Mouse (Mus musculus): ENCODE measurements around the gene Iqcj. TPM values are rescaled to one million over a fixed set of nuclear protein-coding genes. Genes with fewer than 3 reads are reported as not detected.

Gene Iqcj
- polyA plus RNA-seq, 1 experiment from 2014 or later = 0.75 TPM

DNA sequence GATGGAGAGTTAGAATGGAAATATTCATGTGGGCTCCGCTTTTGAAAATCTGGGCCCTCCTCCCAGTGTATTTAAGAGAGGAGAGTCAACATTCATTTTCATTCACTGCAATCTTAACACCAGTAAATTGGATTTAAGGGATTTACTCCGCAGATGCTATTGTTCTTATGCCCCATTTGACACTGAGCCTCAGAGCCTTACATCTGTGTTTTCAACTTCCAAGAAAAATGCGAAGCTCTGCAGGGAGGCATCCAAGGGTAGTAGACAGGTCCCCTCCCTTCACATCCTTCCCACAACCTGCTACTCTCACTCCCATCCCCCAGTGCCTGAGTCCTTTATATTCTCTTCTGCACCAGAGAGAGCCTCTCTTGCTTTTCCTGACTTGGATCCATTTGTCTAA is 68.1 kb downstream of the Iqcj start:
- Histone ChIP-seq H3K9me3 (no peaks in the 10 kb centered on the region), H3K4me1 (replicated peaks) (peaks cover 14% of the 10 kb centered on the region), H3K36me3 (no peaks in the 10 kb centered on the region), H3K9ac (no peak overlapping the region), H3K27ac (replicated peaks) (peak overlapping the region; percentile 50), H3K4me2 (peak overlapping the region; percentile 16; the same call in 1 of the 2 replicates), H3K4me3 (no peak overlapping the region), H3K27me3 (no peaks in the 10 kb centered on the region)
- ATAC-seq (ENCODE audit: low FRiP score, low read depth) = peak; percentile 46; the same call in 1 of the 2 replicates
- 26% methylated on average over 3 of the region's 3 CpGs for WGBS

DNA sequence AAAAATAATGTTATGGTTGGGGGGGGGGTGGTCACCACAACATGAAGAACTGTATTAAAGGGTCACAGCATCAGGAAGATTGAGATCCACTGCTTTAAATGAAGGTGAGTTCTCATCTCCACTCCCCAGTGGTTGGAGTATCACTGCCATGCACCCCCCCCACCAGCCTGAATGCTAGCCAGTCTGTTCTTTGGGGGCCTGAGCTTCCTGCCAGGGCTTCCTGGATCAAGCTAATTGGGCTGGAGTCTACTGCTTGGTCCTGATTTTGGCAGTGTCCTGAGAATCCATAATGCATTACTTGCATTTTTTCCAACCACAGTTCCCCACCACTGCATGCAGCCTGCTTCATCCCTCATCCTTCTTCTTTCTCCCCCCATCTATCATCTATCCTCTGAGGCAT is 68.7 kb downstream of the Iqcj start:
- H3K9me3 ChIP-seq = no peaks in the 10 kb centered on the region
- H3K4me3 ChIP-seq = no peak overlapping the region
- no peak overlapping the region for H3K9ac ChIP-seq
- H3K4me1 ChIP-seq (replicated peaks) = peaks cover 14% of the 10 kb centered on the region
- H3K36me3 ChIP-seq = no peaks in the 10 kb centered on the region
- no peak overlapping the region for H3K4me2 ChIP-seq
- no peak overlapping the region; the same call in 1 of the 2 replicates for H3K27ac ChIP-seq (replicated peaks)
- no peak for ATAC-seq (ENCODE audit: low FRiP score, low read depth)
- H3K27me3 ChIP-seq = no peaks in the 10 kb centered on the region

DNA sequence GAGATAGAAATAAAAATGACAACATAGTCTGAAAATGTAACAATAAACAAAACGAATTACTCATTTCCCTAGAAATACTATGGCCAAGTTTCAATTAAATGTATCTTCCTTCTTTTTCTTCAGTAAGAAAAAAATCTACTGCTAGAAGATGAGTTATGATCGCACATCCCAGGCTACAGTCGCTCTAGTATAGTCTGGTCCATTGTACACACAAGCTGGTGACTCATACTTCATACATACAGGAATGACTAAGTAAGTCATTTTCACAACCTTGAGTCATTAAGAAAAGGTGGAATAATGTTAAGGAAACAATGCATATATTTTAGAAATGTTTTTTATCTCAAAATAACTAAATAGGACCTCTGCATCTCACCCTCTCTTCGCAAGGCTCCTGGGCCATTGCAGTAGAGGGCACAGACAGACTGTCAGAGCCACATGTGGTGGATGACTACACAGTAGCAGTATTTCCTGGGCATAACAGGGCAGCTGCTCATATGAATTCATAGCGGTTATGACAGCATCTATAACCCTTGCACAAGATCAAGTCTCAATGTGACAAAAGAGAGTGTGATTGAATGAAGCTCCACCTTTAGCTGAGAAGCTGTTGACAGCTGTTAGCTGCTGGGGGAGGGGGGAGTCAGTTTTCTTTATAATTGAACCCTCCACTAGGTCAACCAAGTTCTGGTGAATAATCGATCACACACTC is 70.1 kb downstream of the Iqcj start:
- H3K9me3 ChIP-seq = no peaks in the 10 kb centered on the region
- WGBS = 89% methylated on average over 6 of the region's 6 CpGs
- no peak overlapping the region for H3K4me3 ChIP-seq
- no peaks in the 10 kb centered on the region for H3K36me3 ChIP-seq
- no peaks in the 10 kb centered on the region for H3K27me3 ChIP-seq
- H3K4me2 ChIP-seq = no peak overlapping the region
- no peak for ATAC-seq (ENCODE audit: low FRiP score, low read depth)
- H3K9ac ChIP-seq = no peak overlapping the region
- no peak overlapping the region for H3K27ac ChIP-seq (replicated peaks)
- peaks cover 14% of the 10 kb centered on the region for H3K4me1 ChIP-seq (replicated peaks)

DNA sequence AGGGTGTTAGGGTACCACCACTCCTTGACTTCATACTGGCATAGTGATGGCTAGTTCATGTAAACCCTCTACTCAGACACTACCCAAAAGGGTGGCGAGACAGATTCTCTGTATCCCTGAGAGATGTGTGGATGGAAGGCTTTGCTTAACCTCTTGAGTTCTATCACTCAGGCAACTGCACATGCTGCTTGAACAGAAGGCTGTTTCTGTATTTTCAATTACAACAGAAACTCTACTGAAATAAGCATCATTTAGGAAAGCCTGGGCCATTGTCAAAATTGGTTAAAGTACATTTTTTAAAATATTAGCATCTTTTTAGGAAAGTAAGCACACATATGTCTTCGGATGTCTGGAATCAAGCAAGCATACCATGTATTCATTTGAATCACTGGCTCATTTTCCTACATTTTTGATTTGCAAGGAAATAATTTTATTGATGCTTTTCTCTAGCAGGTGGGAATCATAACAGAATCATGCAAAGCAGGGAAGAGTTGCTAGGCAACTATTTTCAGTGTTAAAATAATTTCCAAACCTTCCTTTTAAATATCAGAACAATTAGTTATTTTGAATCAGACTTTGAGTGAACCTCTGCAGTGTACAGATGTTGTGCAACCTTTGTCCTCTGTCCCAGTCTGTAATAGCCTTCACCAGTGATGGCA is 82.4 kb downstream of the Iqcj start:
- no peaks in the 10 kb centered on the region for H3K36me3 ChIP-seq
- WGBS = 88% methylated on average over 2 of the region's 2 CpGs
- no peak overlapping the region for H3K4me2 ChIP-seq
- no peaks in the 10 kb centered on the region for H3K4me1 ChIP-seq (replicated peaks)
- H3K4me3 ChIP-seq = no peak overlapping the region
- no peaks in the 10 kb centered on the region for H3K27me3 ChIP-seq
- no peak for ATAC-seq (ENCODE audit: low FRiP score, low read depth)
- no peak overlapping the region for H3K9ac ChIP-seq
- H3K9me3 ChIP-seq = no peaks in the 10 kb centered on the region
- no peak overlapping the region for H3K27ac ChIP-seq (replicated peaks)

DNA sequence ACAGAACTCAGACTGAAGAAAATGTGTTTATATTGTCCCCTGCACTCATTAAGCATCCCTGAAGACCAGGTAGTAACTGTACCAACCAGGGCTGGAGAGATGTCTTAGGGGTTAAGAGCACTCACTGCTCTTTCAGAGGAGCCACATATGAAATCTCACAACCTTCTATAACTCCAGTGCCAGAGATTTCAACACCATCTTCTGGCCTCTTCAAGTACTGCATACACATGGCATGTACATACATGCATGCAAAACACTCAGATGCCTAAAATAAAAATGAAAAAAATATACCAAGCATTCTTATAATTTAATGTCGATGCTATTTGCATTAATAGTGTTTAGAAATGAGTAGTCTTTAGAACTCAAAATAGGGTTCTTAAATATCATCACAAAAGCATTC is 88.0 kb downstream of the Iqcj start:
- no peak for ATAC-seq (ENCODE audit: low FRiP score, low read depth)
- H3K27me3 ChIP-seq = no peaks in the 10 kb centered on the region
- peaks cover 4% of the 10 kb centered on the region; the same call in 1 of the 2 replicates for H3K4me1 ChIP-seq (replicated peaks)
- no peak overlapping the region for H3K4me3 ChIP-seq
- no peak overlapping the region for H3K27ac ChIP-seq (replicated peaks)
- 76% methylated on average over 1 of the region's 1 CpGs for WGBS
- H3K9me3 ChIP-seq = no peaks in the 10 kb centered on the region
- H3K9ac ChIP-seq = no peak overlapping the region
- no peak overlapping the region for H3K4me2 ChIP-seq
- no peaks in the 10 kb centered on the region for H3K36me3 ChIP-seq

DNA sequence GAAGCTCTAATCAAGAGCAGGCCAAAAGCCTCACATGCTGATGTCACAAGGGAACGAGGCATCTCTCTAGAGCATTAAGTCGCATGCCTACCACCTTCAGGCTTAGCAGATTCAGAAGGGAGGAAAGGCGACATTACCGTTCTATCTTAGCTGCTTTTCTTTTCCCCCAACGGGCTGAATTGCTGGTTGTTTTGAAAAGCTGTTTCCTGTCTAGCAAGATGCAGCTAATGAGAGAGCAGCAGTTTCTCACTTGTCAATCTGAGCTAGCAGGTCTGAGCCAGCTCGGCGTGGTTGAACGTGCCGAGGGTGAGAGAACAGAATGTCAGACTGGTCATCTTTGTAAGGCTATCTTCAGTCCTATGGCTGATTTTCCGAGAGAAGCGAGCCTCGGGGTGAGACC is 91.3 kb downstream of the Iqcj start:
- H3K4me1 ChIP-seq (replicated peaks) = peaks cover 4% of the 10 kb centered on the region; the same call in 1 of the 2 replicates
- no peak for ATAC-seq (ENCODE audit: low FRiP score, low read depth)
- H3K27ac ChIP-seq (replicated peaks) = 0 out of 2 replicates have a peak overlapping the region, but pooled peaks have one; percentile 30
- H3K9me3 ChIP-seq = no peaks in the 10 kb centered on the region
- no peak overlapping the region for H3K9ac ChIP-seq
- H3K27me3 ChIP-seq = no peaks in the 10 kb centered on the region
- H3K36me3 ChIP-seq = no peaks in the 10 kb centered on the region
- H3K4me2 ChIP-seq = no peak overlapping the region
- no peak overlapping the region for H3K4me3 ChIP-seq
- 56% methylated on average over 12 of the region's 12 CpGs for WGBS

DNA sequence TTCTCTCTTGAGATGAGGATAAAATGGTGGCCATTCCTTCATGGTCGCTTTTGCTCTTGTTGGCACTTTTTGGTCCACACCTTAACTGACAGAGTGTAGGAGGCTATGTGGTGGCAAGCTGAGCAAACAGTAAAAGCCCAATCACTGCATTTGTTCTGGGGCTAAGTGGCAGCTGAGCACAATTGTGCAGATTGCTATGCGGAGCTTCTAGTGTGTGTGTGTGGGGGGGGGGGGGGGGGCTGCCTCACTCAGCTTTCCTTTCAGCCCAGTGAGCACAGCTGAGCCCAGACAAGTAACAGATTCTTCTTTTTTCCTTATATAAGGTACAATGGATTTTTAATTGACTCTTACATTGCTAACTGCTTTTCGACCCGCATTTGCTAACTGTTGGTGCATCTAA is 110.4 kb downstream of the Iqcj start:
- H3K4me1 ChIP-seq (replicated peaks) = no peaks in the 10 kb centered on the region
- ATAC-seq (ENCODE audit: low FRiP score, low read depth) = no peak
- no peak overlapping the region for H3K4me3 ChIP-seq
- H3K9ac ChIP-seq = no peak overlapping the region
- H3K4me2 ChIP-seq = no peak overlapping the region
- H3K9me3 ChIP-seq = no peaks in the 10 kb centered on the region
- 64% methylated on average over 4 of the region's 4 CpGs for WGBS
- H3K27ac ChIP-seq (replicated peaks) = no peak overlapping the region
- no peaks in the 10 kb centered on the region for H3K36me3 ChIP-seq
- no peaks in the 10 kb centered on the region for H3K27me3 ChIP-seq

DNA sequence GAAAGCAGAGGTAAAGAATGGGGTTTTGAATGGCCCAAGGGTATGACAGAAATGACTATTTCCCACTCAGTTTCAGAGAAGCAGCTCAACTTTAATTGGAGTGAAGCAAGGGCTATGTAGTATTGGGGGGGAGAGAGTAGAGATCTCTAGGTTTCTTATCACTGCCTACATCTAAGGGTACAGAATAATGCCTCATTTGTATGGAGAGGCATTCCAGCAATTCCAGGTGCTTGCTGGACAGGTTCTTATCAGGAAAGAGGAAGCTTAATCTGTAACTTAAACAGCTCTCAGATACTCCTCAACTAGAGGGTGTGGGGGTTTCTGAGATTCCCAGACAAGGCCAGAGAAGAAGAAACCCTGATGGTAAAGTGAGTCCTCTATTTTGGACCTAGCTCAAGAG is 120.3 kb downstream of the Iqcj start:
- Histone ChIP-seq H3K27me3 (no peaks in the 10 kb centered on the region), H3K9me3 (no peaks in the 10 kb centered on the region), H3K36me3 (no peaks in the 10 kb centered on the region), H3K4me2 (no peak overlapping the region), H3K27ac (replicated peaks) (no peak overlapping the region), H3K4me1 (replicated peaks) (0 out of 2 replicates have a peak, but pooled peaks cover 7% of the 10 kb centered on the region), H3K4me3 (no peak overlapping the region), H3K9ac (no peak overlapping the region)
- no peak for ATAC-seq (ENCODE audit: low FRiP score, low read depth)

DNA sequence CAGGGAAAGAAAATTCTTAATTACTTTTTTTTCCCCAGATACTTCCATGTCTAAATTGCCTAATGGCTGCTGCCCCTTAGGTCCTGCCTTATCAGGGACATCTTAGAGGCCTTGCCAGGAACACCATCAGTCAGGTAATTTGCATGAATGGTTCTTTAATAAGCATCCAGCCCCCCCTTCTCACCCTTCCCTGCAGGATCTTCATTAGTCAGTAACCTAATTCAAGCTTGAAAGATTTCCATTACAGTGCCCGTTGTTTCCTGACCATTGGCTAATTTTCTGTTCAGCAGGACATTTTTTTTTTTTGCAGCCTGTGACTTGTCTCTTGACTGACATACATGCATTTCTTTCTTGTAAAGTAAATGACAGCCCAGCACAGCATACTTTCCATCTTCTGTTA is 123.8 kb downstream of the Iqcj start:
- 13% methylated on average over 1 of the region's 1 CpGs for WGBS
- no peaks in the 10 kb centered on the region for H3K9me3 ChIP-seq
- no peak for ATAC-seq (ENCODE audit: low FRiP score, low read depth)

DNA sequence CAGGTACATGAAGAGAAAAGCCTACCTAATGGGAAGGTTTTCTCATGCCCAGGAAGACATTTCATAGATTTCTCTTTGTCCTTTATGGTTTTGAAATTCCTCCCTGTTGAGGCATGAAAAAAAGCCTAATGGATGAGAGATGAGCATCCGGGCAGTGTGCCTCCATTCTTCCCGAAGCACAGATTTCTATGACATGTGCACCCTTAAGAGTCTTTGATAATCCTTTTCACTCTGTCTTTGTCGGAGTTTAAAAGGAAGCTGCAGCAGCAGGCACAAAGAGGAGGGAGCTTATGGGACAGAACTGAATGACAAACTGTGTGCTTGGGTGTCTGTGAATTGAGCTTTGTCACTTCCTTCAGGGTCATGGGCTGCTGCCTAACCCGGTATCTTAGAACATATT is 127.4 kb downstream of the Iqcj start:
- no peak overlapping the region for H3K4me2 ChIP-seq
- no peak overlapping the region for H3K27ac ChIP-seq (replicated peaks)
- H3K4me1 ChIP-seq (replicated peaks) = 0 out of 2 replicates have a peak, but pooled peaks cover 7% of the 10 kb centered on the region
- no peak overlapping the region for H3K4me3 ChIP-seq
- H3K36me3 ChIP-seq = no peaks in the 10 kb centered on the region
- WGBS = 37% methylated on average over 4 of the region's 4 CpGs
- no peak overlapping the region for H3K9ac ChIP-seq
- no peak for ATAC-seq (ENCODE audit: low FRiP score, low read depth)
- no peaks in the 10 kb centered on the region for H3K9me3 ChIP-seq
- H3K27me3 ChIP-seq = no peaks in the 10 kb centered on the region

More for the DNA sequence above, 123.8 kb downstream of the Iqcj start:
- H3K27ac ChIP-seq (replicated peaks) = no peak overlapping the region
- no peak overlapping the region for H3K4me3 ChIP-seq
- H3K36me3 ChIP-seq = no peaks in the 10 kb centered on the region
- H3K27me3 ChIP-seq = no peaks in the 10 kb centered on the region
- no peak overlapping the region for H3K4me2 ChIP-seq
- no peak overlapping the region for H3K9ac ChIP-seq
- H3K4me1 ChIP-seq (replicated peaks) = 0 out of 2 replicates have a peak, but pooled peaks cover 7% of the 10 kb centered on the region

DNA sequence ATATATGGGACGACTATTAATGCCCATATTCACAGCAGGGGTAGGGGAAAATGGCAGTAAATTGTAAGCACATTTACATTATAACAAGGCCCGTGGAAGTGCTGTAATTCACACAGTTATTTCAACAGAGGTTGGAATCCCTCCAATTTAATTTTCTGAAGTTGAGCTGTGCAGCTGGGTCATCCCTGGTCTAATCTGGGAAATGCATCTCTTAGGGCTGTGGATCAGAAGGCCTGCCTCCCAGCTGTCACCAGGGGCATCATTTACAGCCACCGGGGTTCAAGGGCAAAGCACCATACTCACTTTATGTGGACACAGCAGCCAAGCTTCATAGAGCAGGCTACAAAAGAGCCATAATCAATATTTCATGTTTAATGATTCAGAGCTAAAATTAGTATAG is 144.1 kb downstream of the Iqcj start:
- no peaks in the 10 kb centered on the region for H3K9me3 ChIP-seq
- no peak overlapping the region for H3K4me2 ChIP-seq
- H3K4me3 ChIP-seq = no peak overlapping the region
- no peak overlapping the region for H3K9ac ChIP-seq
- H3K36me3 ChIP-seq = no peaks in the 10 kb centered on the region
- WGBS = 21% methylated on average over 3 of the region's 3 CpGs
- H3K27ac ChIP-seq (replicated peaks) = no peak overlapping the region
- 0 out of 2 replicates have a peak, but pooled peaks have one; percentile 34 for ATAC-seq (ENCODE audit: low FRiP score, low read depth)
- no peaks in the 10 kb centered on the region for H3K27me3 ChIP-seq
- peaks cover 4% of the 10 kb centered on the region; the same call in 1 of the 2 replicates for H3K4me1 ChIP-seq (replicated peaks)

DNA sequence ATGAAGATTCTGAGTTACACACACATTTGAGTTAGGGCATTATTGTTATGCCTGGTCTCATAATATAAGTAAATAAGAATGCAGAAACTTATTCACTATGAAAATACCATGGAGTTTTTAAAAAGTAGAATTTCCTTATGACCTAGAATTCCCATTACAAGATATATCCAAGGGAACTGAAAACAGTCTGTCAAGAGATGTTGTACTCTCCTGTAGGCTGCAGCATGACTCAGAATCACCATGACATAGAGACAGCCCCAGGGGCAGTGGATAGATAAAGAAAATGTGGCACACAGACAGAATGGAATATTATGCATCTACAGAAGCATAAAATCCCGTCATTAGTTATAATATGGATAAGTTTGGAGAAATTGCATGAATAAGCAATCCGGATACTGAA is 150.9 kb downstream of the Iqcj start:
- no peak for ATAC-seq (ENCODE audit: low FRiP score, low read depth)
- WGBS = 89% methylated on average over 2 of the region's 2 CpGs

More for the DNA sequence above, 150.9 kb downstream of the Iqcj start:
- H3K9ac ChIP-seq = no peak overlapping the region
- no peaks in the 10 kb centered on the region for H3K9me3 ChIP-seq
- peaks cover 11% of the 10 kb centered on the region for H3K4me1 ChIP-seq (replicated peaks)
- H3K27me3 ChIP-seq = no peaks in the 10 kb centered on the region
- no peak overlapping the region for H3K4me3 ChIP-seq
- H3K27ac ChIP-seq (replicated peaks) = no peak overlapping the region
- H3K36me3 ChIP-seq = no peaks in the 10 kb centered on the region
- no peak overlapping the region for H3K4me2 ChIP-seq

All from hindbrain, embryonic 15.5 days (tissue).